Mouse (Mus musculus) heart, adult 2 months (tissue): ENCODE data around the gene Ubxn4. TPM values are rescaled to one million over a fixed set of nuclear protein-coding genes. Genes with fewer than 3 reads are reported as not detected.

Experiments
- DNase-seq, 2 experiments: peaks; one replicate each; pipeline ENCODE4 v3.0.0; 2021
- H3K27ac ChIP-seq: fragments of 200-600 bp; 2 replicates; pipeline ENCODE4 v1.8.1; 2022
- H3K27me3 ChIP-seq: fragments of 200-500 bp; 2 replicates; pipeline ENCODE4 v1.6.1; 2012; ENCODE audit warnings: mild to moderate bottlenecking, low read length, inconsistent platforms, mixed read lengths; ENCODE audit not compliant: control insufficient read depth, insufficient read depth
- H3K36me3 ChIP-seq: fragments of 200-500 bp; 2 replicates; pipeline ENCODE4 v1.6.1; 2012; ENCODE audit warnings: low read length, inconsistent platforms; ENCODE audit not compliant: control insufficient read depth, insufficient read depth
- H3K4me1 ChIP-seq: fragments of 200-500 bp; 2 replicates; pipeline ENCODE4 v1.6.1; 2011; ENCODE audit warnings: low read length; ENCODE audit not compliant: control insufficient read depth, insufficient read depth
- H3K4me3 ChIP-seq: fragments of 200-600 bp; 2 replicates; pipeline ENCODE4 v1.8.1; 2022
- H3K79me2 ChIP-seq: fragments of 200-500 bp; replicated peaks from 2 replicates; pipeline ENCODE4 v1.6.1; 2012; ENCODE audit warnings: mild to moderate bottlenecking, inconsistent platforms, low read length, moderate library complexity, mixed read lengths; ENCODE audit not compliant: control insufficient read depth, insufficient read depth
- H3K9ac ChIP-seq: fragments of 200-500 bp; 2 replicates; pipeline ENCODE4 v1.6.1; 2012; ENCODE audit warnings: low read depth, mild to moderate bottlenecking, control low read depth, inconsistent platforms, low read length, mixed read lengths
- CTCF ChIP-seq: fragments of 200-600 bp; IDR thresholded peaks from 2 replicates; pipeline ENCODE4 v1.8.1; 2022; ENCODE audit warnings: antibody characterized with exemption, mild to moderate bottlenecking, moderate library complexity
- EP300 ChIP-seq: fragments of 200-500 bp; IDR thresholded peaks from 2 replicates; pipeline ENCODE4 v1.6.1; 2011; ENCODE audit warnings: low read depth, low read length, control low read depth; ENCODE audit not compliant: insufficient read depth
- POLR2A ChIP-seq: fragments of 200-500 bp; IDR thresholded peaks from 2 replicates; pipeline ENCODE4 v1.6.1; 2011; ENCODE audit warnings: mild to moderate bottlenecking, low read depth, low read length, control low read depth; ENCODE audit not compliant: insufficient read depth
- WGBS: fragments of 180-500 bp; shearing (Covaris S2); methylation state at CpG from one replicate; pipeline ENCODE4 v1.1.7; 2018; 5-methylcytosine and 5-hydroxymethylcytosine counted together
- intact Hi-C: fragments of 180-260 bp; cut with DNase I; formaldehyde crosslinking; loops from one replicate; pipeline ENCODE4 v1.15.1; 2025
- long read RNA-seq: library from polyadenylated mRNA; stranded (forward); transcript quantifications from one replicate; pipeline ENCODE4 v2.0.0, GENCODE M21; 2021
- polyA plus RNA-seq: library from polyadenylated mRNA; depleted of rRNA; stranded (reverse); fragments of >200 nt; gene quantifications from 2 replicates; pipeline ENCODE4 v1.2.3, GENCODE M21; 2012; rRNA removed
- total RNA-seq, 2 experiments: library from RNA; stranded (reverse); gene quantifications; 2 replicates each; pipeline ENCODE4 v1.2.3; 2021

Gene Ubxn4
- total RNA-seq (10 to 100 TPM; 38.0 to 40.4 TPM), polyA plus RNA-seq (12.4 and 18.7 TPM in 2 replicates)
- long read RNA-seq, full-length matches to known transcripts: 38 of 51 reads
- long read RNA-seq, partial matches to known transcripts: 2 of 51 reads
- long read RNA-seq, other reads (novel, unspliced or antisense): 11 of 51 reads

DNA sequence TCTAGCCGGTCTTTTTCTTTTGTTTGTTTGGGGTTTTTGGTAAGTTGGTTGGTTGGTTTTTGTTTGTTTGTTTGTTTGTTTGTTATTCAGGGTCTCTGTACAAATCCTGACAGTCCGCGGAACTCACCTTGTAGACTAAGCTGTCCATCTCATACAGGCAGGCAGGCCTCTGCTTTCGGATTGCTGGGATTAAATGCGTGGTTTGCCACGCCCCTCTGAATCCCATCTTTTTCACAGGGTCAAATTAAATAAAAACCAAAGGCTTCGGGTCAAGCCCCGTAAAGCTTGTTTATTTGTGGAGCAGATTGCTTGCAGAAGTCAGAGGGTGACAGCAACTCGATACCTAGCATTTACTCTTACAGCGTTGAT, at the start of gene Ubxn4:
Gene Ubxn4, plus strand, starts transcription at position 338 of the 369 bp plus-strand sequence.
- WGBS: 7% methylated on average over 10 of the region's 10 CpGs
- Histone ChIP-seq H3K4me3 (peak within 1 kb of the TSS; percentile 99), H3K36me3 (no peaks in the 10 kb centered on the region), H3K27ac (peak within 1 kb of the TSS; percentile 94), H3K9ac (peak within 1 kb of the TSS; percentile 77), H3K4me1 (no peaks in the 10 kb centered on the region), H3K27me3 (no peaks in the 10 kb centered on the region), H3K79me2 (peaks cover 2% of the 10 kb centered on the region)
- TF ChIP-seq CTCF (no peak), EP300 (no peak), POLR2A (no peak)
- DNase-seq: no peak
- intact Hi-C loops: loop anchor here (5.0 kb wide), 2 partner anchors 141 to 466 kb away; partner anchors contain the start of genes R3hdm1 and Zranb3

DNA sequence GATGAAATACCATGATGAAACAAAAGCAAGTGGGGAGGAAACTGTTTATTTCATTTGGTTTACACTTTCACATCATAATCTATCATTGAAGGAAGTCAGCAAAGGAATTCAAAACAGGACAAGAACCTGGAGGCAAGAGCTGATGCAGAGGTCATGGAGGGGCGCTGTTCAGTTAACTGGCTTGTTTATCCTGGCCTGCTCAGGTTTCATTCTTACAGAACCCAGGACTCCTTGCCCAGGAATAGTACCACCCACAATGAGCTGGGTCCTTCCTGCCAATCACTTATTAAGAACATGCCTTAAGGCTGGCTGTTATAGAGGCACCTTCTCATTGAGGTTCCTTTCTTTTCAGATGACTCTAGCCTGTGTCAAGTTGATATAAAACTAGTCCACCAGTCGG, 49.8 kb upstream of the Ubxn4 start:
- intact Hi-C loops: no loop called here
- no peaks in the 10 kb centered on the region for H3K79me2 ChIP-seq
- H3K27me3 ChIP-seq: no peaks in the 10 kb centered on the region
- H3K27ac ChIP-seq: no peak overlapping the region
- no peaks in the 10 kb centered on the region; the same call in 1 of the 2 replicates for H3K4me1 ChIP-seq
- H3K36me3 ChIP-seq: peaks cover 9% of the 10 kb centered on the region
- TF ChIP-seq CTCF (no peak), EP300 (no peak), POLR2A (no peak)
- 67% methylated on average over 2 of the region's 2 CpGs for WGBS
- no peak for DNase-seq
- no peak overlapping the region for H3K9ac ChIP-seq
- H3K4me3 ChIP-seq: no peak overlapping the region

DNA sequence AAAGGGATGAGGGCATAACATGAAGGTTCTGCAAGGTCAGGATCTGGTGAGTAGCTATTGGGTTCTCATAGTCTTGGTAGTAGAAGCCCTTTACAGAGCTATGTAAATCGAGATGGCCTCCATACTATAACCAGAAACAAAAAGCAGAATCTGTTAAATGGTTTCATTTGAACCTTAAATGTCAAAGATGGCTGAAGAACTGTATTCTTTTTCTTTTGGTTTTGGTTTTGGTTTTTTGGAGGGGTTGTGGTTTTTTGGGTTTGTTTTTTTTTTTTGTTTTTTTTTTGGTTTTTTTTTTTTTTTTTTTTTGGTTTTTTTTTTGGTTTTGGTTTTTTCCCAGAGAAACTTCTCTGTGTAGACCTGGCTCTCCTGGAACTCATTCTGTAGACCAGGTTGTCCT, 46.4 kb upstream of the Ubxn4 start:
- Histone ChIP-seq H3K79me2 (no peaks in the 10 kb centered on the region), H3K4me1 (no peaks in the 10 kb centered on the region; the same call in 1 of the 2 replicates), H3K9ac (no peak overlapping the region), H3K4me3 (no peak overlapping the region), H3K27ac (no peak overlapping the region), H3K36me3 (peaks cover 9% of the 10 kb centered on the region), H3K27me3 (no peaks in the 10 kb centered on the region)
- WGBS: 98% methylated on average over 1 of the region's 1 CpGs
- TF ChIP-seq POLR2A: no peak
- no peak for TF ChIP-seq CTCF
- TF ChIP-seq EP300: no peak
- no peak for DNase-seq
- intact Hi-C loops: no loop called here

DNA sequence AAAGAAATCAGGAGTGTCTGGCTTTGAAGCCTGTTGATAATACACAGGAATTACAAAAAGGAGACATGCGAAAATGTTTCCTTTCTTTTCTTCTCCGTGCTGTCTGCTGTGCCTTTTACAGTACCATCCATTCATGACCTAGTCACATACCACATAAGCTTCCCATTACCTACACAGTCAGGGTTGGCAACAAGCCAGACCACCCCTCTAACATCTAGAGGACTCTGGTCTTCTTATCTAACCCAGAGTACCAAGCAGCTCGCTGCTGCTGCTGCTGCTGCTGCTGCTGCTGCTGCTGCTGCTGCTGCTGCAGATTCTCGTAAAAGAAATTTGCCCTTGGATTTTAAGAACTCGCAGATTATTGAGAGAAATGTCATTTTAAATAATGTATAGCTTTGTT, 30.5 kb upstream of the Ubxn4 start:
- intact Hi-C loops: no loop called here
- Histone ChIP-seq H3K9ac (no peak overlapping the region), H3K36me3 (peaks cover 7% of the 10 kb centered on the region), H3K27me3 (no peaks in the 10 kb centered on the region), H3K4me3 (no peak overlapping the region), H3K79me2 (no peaks in the 10 kb centered on the region), H3K4me1 (no peaks in the 10 kb centered on the region), H3K27ac (no peak overlapping the region)
- TF ChIP-seq CTCF (no peak), POLR2A (no peak), EP300 (no peak)
- 56% methylated on average over 5 of the region's 5 CpGs for WGBS
- DNase-seq: no peak

DNA sequence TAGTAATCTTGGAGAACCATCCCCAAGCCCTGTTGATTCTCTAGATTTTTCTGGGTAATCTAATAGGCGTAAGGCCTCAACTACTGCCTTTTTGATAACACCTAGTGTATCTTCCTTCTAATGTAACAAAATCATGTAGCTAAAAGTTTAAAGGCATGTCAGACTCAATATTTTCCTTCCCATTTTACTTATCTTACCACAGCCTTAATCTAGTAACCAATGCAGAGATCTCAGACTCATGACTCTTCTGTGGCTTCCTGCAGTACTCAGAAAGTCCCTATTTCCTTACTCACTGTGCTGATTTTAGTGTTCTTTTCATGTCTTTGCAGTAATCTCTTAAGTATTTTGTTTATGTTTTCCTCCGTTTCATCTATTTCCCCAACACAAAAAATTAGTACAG, 21.9 kb upstream of the Ubxn4 start:
- intact Hi-C loops: loop anchor here (5.0 to 10.0 kb wide), 2 partner anchors 40 to 397 kb away; no protein-coding TSS in a partner anchor
- TF ChIP-seq CTCF: no peak
- no peak for TF ChIP-seq EP300
- TF ChIP-seq POLR2A: no peak
- DNase-seq: no peak
- no peaks in the 10 kb centered on the region for H3K4me1 ChIP-seq
- H3K27me3 ChIP-seq: no peaks in the 10 kb centered on the region
- 93% methylated on average over 2 of the region's 2 CpGs for WGBS
- H3K27ac ChIP-seq: no peak overlapping the region
- peaks cover 3% of the 10 kb centered on the region; the same call in 1 of the 2 replicates for H3K36me3 ChIP-seq
- no peak overlapping the region for H3K9ac ChIP-seq
- no peak overlapping the region for H3K4me3 ChIP-seq
- no peaks in the 10 kb centered on the region for H3K79me2 ChIP-seq

DNA sequence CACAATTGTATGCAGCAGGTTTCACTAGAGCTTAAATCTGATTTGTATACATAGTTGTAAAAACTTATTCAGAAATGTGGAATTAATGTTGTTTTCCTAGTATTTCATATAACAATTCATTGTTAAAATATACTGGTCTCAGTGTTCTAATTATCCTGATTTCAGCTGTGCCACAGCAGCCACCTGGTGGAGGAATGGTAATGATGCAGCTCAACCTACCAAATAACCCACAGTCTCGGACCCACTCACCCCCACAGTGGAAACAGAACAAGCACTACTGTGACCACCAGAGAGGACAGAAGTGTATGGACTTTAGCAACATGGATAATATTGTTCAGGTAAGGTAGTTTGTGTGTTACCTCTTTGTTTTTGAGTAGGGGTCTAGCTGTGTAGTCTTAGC, 20.5 kb upstream of the Ubxn4 start:
- Histone ChIP-seq H3K36me3 (peaks cover 3% of the 10 kb centered on the region; the same call in 1 of the 2 replicates), H3K9ac (no peak overlapping the region), H3K79me2 (no peaks in the 10 kb centered on the region), H3K4me1 (no peaks in the 10 kb centered on the region), H3K4me3 (no peak overlapping the region), H3K27me3 (no peaks in the 10 kb centered on the region), H3K27ac (no peak overlapping the region)
- no peak for DNase-seq
- TF ChIP-seq CTCF (peak; percentile 61), POLR2A (no peak)
- intact Hi-C loops: loop anchor here (5.0 to 10.0 kb wide), 2 partner anchors 41 to 399 kb away; no protein-coding TSS in a partner anchor
- 95% methylated on average over 1 of the region's 1 CpGs for WGBS
